Mouse (Mus musculus) stomach, embryonic 14.5 days (tissue): ENCODE data around the gene Wfdc11. TPM values are rescaled to one million over a fixed set of nuclear protein-coding genes. Genes with fewer than 3 reads are reported as not detected.

Experiments used
- ATAC-seq: fragments of 200-750 bp; cut with Nextera tagmentation; 2 replicates; pipeline ENCODE4 v1.8.0; 2017; ENCODE audit warnings: low read depth, moderate TSS enrichment; ENCODE audit not compliant: insufficient number of reproducible peaks, insufficient read depth, low FRiP score
- H3K27ac ChIP-seq: fragments of 300-500 bp; sonication (generic); 2 replicates; pipeline ENCODE4 v1.5.1; 2014; ENCODE audit warnings: mild to moderate bottlenecking, low read length, moderate library complexity, mixed read lengths
- H3K27me3 ChIP-seq: fragments of 300-500 bp; sonication (generic); 2 replicates; pipeline ENCODE4 v1.6.1; 2014; ENCODE audit warnings: low read length, control low read depth, mixed read lengths; ENCODE audit not compliant: control insufficient read depth, insufficient read depth
- H3K36me3 ChIP-seq: fragments of 300-500 bp; sonication (generic); 2 replicates; pipeline ENCODE4 v1.6.1; 2014; ENCODE audit warnings: mild to moderate bottlenecking, control low read depth, low read length, moderate library complexity, mixed read lengths; ENCODE audit not compliant: control insufficient read depth, insufficient read depth
- H3K4me1 ChIP-seq: fragments of 300-500 bp; sonication (generic); 2 replicates; pipeline ENCODE4 v1.6.1; 2014; ENCODE audit warnings: low read length, control low read depth, mixed read lengths; ENCODE audit not compliant: control insufficient read depth, insufficient read depth
- H3K4me2 ChIP-seq: fragments of 300-500 bp; sonication (generic); replicated peaks from 2 replicates; pipeline ENCODE4 v1.6.1; 2014; ENCODE audit warnings: low read depth, low read length, control low read depth
- H3K4me3 ChIP-seq: fragments of 300-500 bp; sonication (generic); 2 replicates; pipeline ENCODE4 v1.5.1; 2014; ENCODE audit warnings: low read depth, low read length, control low read depth
- H3K9ac ChIP-seq: fragments of 300-500 bp; sonication (generic); replicated peaks from 2 replicates; pipeline ENCODE4 v1.6.1; 2014; ENCODE audit warnings: low read depth, mild to moderate bottlenecking, control low read depth, low read length, moderate library complexity, mixed read lengths
- H3K9me3 ChIP-seq: fragments of 300-500 bp; sonication (generic); 2 replicates; pipeline ENCODE4 v1.6.1; 2016; ENCODE audit warnings: low read depth, low read length, control low read depth; ENCODE audit not compliant: control insufficient read depth
- WGBS: fragments of 180-500 bp; shearing (Covaris S2); extraction: QIAGEN DNeasy Blood & Tissue Kit; methylation state at CpG from one replicate; pipeline ENCODE4 v1.1.7; 2014; 5-methylcytosine and 5-hydroxymethylcytosine counted together
- polyA plus RNA-seq: library from polyadenylated mRNA; unstranded; fragments of >200 nt; fragmentation: Nextera tagmentation; extraction: Ambion mirVana; gene quantifications from 2 replicates; pipeline ENCODE4 v1.2.1, GENCODE M21; 2014

Wfdc11 gene
- polyA plus RNA-seq, 1 experiment from 2014 or later = not detected

DNA sequence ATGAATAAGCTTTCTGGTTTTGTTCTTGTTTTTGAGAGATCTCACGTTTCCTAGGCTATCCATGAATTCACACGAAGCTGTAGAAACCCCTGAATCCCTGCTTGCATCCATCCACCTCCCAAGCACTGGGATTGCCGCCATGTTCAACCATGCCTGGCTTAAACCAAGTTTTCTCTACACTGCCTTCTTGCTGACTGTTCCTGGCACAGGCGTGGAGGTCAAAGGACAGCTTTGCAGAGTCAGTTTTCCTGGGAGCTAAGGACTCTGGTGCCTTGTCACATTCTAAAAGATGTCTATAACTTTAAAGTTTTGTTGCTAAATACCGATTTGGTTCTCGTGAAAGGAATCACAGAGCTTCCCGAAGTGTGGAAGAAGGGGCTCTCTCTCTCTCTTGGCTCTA is 9.0 kb downstream of the Wfdc11 start:
- WGBS = 85% methylated on average over 7 of the region's 7 CpGs

DNA sequence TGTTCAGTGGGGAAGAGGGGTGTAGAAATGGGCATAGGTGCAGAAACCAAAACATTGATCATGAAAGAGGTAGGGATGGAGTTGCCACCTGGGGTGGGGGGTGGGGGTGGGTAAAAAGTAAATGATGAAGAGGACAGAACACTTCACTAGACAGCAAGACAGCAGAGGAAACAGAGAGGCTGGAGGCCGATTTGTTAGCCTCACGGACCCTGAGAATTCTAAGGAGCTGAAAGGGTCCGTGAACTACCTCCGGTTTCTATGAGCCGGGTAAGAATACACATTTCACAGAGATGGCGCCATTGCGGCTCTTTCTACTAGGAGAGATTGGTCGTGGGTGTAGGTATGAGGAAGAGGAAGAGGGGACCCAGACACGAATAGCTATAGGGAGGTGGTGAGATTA is 17.4 kb downstream of the Wfdc11 start, which contains the start of gene Wfdc9:
Gene Wfdc9 (minus strand): TSS at position 101 of the 400 bp plus-strand sequence.
- H3K9me3 ChIP-seq = no peaks in the 10 kb centered on the region
- H3K27me3 ChIP-seq = no peaks in the 10 kb centered on the region
- H3K4me3 ChIP-seq = no peak within 1 kb of the TSS
- 83% methylated on average over 9 of the region's 9 CpGs for WGBS
- no peaks in the 10 kb centered on the region for H3K4me1 ChIP-seq
- H3K27ac ChIP-seq = no peak within 1 kb of the TSS
- no peak within 1 kb of the TSS for H3K9ac ChIP-seq
- ATAC-seq = no peak
- no peak within 1 kb of the TSS for H3K4me2 ChIP-seq
- no peaks in the 10 kb centered on the region for H3K36me3 ChIP-seq

More for the DNA sequence above, 9.0 kb downstream of the Wfdc11 start:
- ATAC-seq = no peak
- Histone ChIP-seq H3K9ac (no peak overlapping the region), H3K27ac (no peak overlapping the region), H3K27me3 (no peaks in the 10 kb centered on the region), H3K4me3 (no peak overlapping the region), H3K4me2 (no peak overlapping the region), H3K36me3 (no peaks in the 10 kb centered on the region), H3K4me1 (no peaks in the 10 kb centered on the region), H3K9me3 (no peaks in the 10 kb centered on the region; the same call in 1 of the 2 replicates)

DNA sequence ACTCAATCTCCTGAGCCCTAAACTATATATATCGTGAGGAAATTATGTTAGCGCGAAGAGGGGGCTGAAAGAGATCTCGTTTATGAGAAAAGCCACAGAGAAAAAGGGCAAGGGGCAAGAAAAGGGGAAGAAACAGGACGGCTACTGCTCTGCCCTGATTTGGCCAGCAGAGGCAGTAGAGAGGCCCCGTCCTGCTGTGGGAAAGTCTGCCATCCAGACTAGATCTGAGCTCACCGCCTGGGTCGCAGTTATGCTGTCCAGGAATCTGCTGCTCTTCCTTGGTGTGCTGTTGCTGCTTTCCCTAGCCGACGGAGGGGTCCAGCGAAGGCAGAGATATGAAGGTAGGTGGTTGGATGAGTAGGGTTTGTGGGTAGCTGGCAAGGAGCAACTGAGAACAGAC is 18.0 kb downstream of the Wfdc11 start, which contains the start of gene Wfdc10:
Gene Wfdc10 (plus strand): TSS at position 189 of the 400 bp plus-strand sequence.
- no peak within 1 kb of the TSS for H3K4me2 ChIP-seq
- no peak for ATAC-seq
- 14% methylated on average over 11 of the region's 11 CpGs for WGBS
- H3K27ac ChIP-seq = no peak within 1 kb of the TSS
- no peak within 1 kb of the TSS for H3K9ac ChIP-seq
- H3K4me3 ChIP-seq = no peak within 1 kb of the TSS
- H3K36me3 ChIP-seq = no peaks in the 10 kb centered on the region
- H3K27me3 ChIP-seq = no peaks in the 10 kb centered on the region
- no peaks in the 10 kb centered on the region for H3K4me1 ChIP-seq
- no peaks in the 10 kb centered on the region for H3K9me3 ChIP-seq

DNA sequence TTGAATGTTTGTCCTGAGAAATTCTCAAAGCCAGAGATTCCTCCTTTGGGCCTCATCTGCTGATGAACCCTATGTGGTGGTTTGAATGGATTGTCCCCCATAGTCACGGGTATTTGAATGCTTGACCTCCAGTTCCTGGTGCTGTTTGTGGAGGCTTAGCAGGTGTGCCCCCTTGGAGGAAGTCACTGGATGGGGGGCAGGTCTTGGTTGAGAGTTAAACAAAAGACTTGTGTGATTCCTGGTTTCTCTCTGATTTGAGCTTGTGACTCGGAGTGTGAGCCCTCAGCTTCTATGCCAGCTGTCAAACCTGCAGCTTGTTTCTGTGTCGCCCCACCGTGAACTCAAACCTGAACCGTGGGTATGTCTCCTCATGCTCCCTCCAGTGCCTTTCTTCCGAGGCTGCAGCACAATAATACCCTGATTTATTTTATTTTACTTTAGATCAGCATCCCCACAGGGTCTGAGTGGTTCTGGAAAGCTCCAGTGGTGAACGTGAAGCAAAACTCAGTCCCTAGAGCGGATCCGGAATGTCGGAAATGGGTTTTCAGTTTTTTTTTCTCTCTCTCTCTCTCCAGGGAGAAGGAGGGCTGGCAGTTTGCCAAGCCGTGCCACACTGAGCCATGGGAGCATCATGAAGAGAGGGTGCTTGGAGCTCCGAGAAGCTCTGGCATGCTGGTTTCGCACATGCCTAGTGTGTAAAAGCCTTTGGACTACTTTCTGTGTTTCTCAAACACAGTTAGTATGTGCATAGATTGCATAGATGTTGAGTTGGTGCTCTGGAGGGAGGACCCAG is 31.8 kb downstream of the Wfdc11 start:
- Histone ChIP-seq H3K4me1 (no peaks in the 10 kb centered on the region), H3K4me3 (no peak overlapping the region), H3K36me3 (no peaks in the 10 kb centered on the region), H3K9ac (no peak overlapping the region), H3K27ac (no peak overlapping the region), H3K4me2 (no peak overlapping the region), H3K9me3 (no peaks in the 10 kb centered on the region), H3K27me3 (no peaks in the 10 kb centered on the region)
- 70% methylated on average over 13 of the region's 13 CpGs for WGBS
- no peak for ATAC-seq

DNA sequence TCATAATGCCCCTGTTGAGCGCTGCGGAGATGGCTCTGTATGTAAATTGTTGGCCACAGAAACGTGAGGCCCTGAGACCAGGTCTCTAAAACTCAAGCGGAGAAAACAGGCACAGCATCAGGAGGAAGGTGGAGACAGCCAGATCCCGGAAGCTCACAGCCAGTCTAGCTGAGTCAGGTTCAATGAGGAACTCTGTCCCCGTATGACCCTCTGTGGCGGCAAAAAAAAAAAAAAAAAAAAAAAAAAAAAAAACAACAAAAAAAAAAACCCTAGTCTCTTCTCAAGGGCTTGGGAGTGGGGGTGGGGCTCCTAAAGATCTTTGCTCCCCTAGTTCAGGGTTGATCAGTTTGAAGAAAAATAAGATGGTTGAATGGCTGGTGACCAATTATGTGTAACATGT is 32.8 kb downstream of the Wfdc11 start:
- Histone ChIP-seq H3K36me3 (no peaks in the 10 kb centered on the region), H3K9ac (no peak overlapping the region), H3K9me3 (no peaks in the 10 kb centered on the region), H3K4me3 (no peak overlapping the region), H3K27me3 (no peaks in the 10 kb centered on the region), H3K4me1 (no peaks in the 10 kb centered on the region), H3K27ac (no peak overlapping the region), H3K4me2 (no peak overlapping the region)
- WGBS = 67% methylated on average over 7 of the region's 7 CpGs
- no peak for ATAC-seq

DNA sequence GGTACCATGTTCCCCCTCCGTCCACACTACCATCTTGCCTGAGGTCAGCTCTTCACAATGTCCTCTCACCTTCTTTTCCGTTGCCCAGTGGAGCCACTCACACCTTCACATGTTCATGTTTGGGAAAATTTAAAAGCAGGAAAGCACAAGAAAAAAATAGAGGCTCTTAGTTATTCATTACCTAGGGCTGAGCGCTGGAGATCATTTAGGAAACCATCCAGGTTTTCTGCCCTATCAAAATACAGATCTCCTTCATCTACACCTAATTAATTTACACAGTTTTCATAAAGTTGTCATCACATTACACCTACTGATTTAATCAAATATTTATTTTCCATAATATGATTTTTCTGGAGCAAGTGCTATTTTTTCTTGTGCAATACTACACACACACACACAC is 35.2 kb downstream of the Wfdc11 start, which contains the start of gene Wfdc16:
Gene Wfdc16 (minus strand): TSS at position 101 of the 400 bp plus-strand sequence.
- 72% methylated on average over 3 of the region's 3 CpGs for WGBS

DNA sequence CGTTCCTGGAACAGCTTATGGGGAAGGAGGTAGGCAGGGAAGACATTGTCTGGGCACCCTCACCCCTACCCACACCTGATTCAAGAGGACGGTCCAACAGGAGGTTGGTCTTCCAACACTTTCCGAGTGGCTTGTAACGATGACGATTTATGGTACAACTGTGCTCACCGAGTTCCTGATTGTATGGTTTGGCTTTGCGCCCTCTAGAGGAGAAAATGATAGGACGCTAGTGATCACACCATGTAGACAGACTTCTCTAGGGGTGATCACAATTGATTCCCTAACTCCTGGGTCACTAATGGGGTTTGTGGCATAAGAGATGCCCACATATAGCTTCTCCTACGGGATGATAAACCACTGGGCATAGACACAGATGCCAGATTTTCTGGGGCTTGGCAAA is 38.6 kb downstream of the Wfdc11 start:
- no peak overlapping the region for H3K4me3 ChIP-seq
- 83% methylated on average over 9 of the region's 9 CpGs for WGBS

More for the DNA sequence above, 35.2 kb downstream of the Wfdc11 start, which contains the start of gene Wfdc16:
- H3K36me3 ChIP-seq = no peaks in the 10 kb centered on the region
- no peak for ATAC-seq
- no peaks in the 10 kb centered on the region for H3K9me3 ChIP-seq
- H3K9ac ChIP-seq = no peak within 1 kb of the TSS
- H3K27me3 ChIP-seq = no peaks in the 10 kb centered on the region
- no peaks in the 10 kb centered on the region for H3K4me1 ChIP-seq
- H3K4me3 ChIP-seq = no peak within 1 kb of the TSS
- H3K4me2 ChIP-seq = no peak within 1 kb of the TSS
- no peak within 1 kb of the TSS for H3K27ac ChIP-seq

DNA sequence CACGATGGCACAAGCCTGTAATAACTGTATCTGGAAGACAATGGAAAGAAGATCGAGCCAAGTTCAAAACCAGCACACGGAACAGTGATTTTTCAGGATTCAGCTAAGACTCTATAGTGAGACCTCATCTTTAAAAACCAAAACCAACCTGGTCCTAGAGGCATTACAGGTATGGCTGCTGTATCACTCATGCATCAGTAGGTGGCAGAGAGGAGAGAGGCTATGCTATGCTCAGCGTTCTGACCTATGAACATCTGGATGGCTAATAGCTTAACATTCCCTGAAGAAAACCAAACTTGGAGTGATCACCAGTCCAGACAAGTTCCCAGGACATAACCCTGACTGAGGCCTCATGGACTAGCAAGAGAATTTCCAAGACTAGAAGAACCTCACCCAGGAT is 52.1 kb downstream of the Wfdc11 start:
- Histone ChIP-seq H3K4me2 (no peak overlapping the region), H3K9ac (no peak overlapping the region), H3K27me3 (no peaks in the 10 kb centered on the region), H3K4me1 (no peaks in the 10 kb centered on the region), H3K4me3 (no peak overlapping the region), H3K9me3 (no peaks in the 10 kb centered on the region), H3K27ac (no peak overlapping the region), H3K36me3 (no peaks in the 10 kb centered on the region)
- WGBS = 81% methylated on average over 4 of the region's 4 CpGs
- ATAC-seq = no peak

More for the DNA sequence above, 38.6 kb downstream of the Wfdc11 start:
- Histone ChIP-seq H3K4me2 (no peak overlapping the region), H3K9me3 (no peaks in the 10 kb centered on the region), H3K27ac (no peak overlapping the region), H3K9ac (no peak overlapping the region), H3K4me1 (no peaks in the 10 kb centered on the region), H3K27me3 (no peaks in the 10 kb centered on the region), H3K36me3 (no peaks in the 10 kb centered on the region)
- ATAC-seq = no peak
